Mouse (Mus musculus) CH12.LX (cell line): ENCODE results near the gene Kif26a.

ENCODE experiments used
- BHLHE40 ChIP-seq: IDR thresholded peaks from 2 replicates; pipeline ENCODE4 v1.6.1; 2011; ENCODE audit warnings: mild to moderate bottlenecking, low read depth, low read length, improper control_type of control experiment
- CHD2 ChIP-seq: IDR thresholded peaks from 2 replicates; pipeline ENCODE4 v1.6.1; 2011; ENCODE audit warnings: low read length, improper control_type of control experiment
- CTCF ChIP-seq, 2 experiments: IDR thresholded peaks in 1 of 2; conservative IDR thresholded peaks in 1 of 2; 2 replicates each; pipeline ENCODE4 v1.5.1; 2011 to 2012; ENCODE audit warnings: low read depth in 2 of 2, low read length in 2 of 2, improper control_type of control experiment in 1 of 2, inconsistent platforms in 1 of 2, mild to moderate bottlenecking in 1 of 2, moderate library complexity in 1 of 2
- ETS1 ChIP-seq: conservative IDR thresholded peaks from 2 replicates; pipeline ENCODE4 v1.6.1; 2012; ENCODE audit warnings: low read depth, mild to moderate bottlenecking, inconsistent platforms, low read length, improper control_type of control experiment, moderate library complexity
- MAX ChIP-seq: IDR thresholded peaks from 2 replicates; pipeline ENCODE4 v1.6.1; 2011; ENCODE audit warnings: low read length, improper control_type of control experiment
- POLR2A ChIP-seq: IDR thresholded peaks from 2 replicates; pipeline ENCODE4 v1.6.1; 2011; ENCODE audit warnings: low read depth, mild to moderate bottlenecking, improper control_type of control experiment, low read length
- RAD21 ChIP-seq: IDR thresholded peaks from 2 replicates; pipeline ENCODE4 v1.6.1; 2011; ENCODE audit warnings: low read depth, mild to moderate bottlenecking, low read length, improper control_type of control experiment, moderate library complexity
- TCF12 ChIP-seq: IDR thresholded peaks from 2 replicates; pipeline ENCODE4 v1.6.1; 2014; ENCODE audit warnings: low read depth, mild to moderate bottlenecking, inconsistent platforms, low read length, improper control_type of control experiment
- ZNF384 ChIP-seq: IDR thresholded peaks from 2 replicates; pipeline ENCODE4 v1.6.1; 2012; ENCODE audit warnings: low read depth, low read length, improper control_type of control experiment, inconsistent platforms

DNA sequence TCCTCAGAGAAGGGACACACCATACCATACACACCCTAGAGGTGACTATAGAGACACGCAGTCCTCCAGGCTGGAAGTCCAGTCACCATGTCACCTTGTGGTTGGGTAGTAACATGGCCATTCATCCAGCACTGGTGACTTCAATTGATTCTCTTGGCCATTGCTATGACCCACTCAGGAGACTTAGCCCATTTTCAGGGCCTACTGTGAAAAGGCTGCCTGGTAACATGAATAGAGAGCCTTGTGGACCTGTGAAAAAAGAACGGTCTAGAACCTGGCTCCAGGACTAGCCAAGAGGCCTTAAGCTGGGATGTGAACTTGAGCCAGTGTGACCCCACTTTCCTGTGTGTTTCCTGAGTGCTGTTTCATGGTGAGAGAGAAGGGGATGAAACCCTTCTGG lies 80.6 kb downstream of the Kif26a start:
- TF ChIP-seq CHD2, result no peak
- no peak for TF ChIP-seq BHLHE40
- TF ChIP-seq POLR2A, result no peak
- no peak for TF ChIP-seq MAX
- no peak for TF ChIP-seq ZNF384
- no peak for TF ChIP-seq CTCF (conservative IDR thresholded peaks at IDR 0.05 in 1 of 2, IDR thresholded peaks at IDR 0.05 in 1 of 2; ENCODE audit: low read depth in 2 of 2, low read length in 2 of 2)
- no peak for TF ChIP-seq RAD21
- TF ChIP-seq ETS1, result no peak
- TF ChIP-seq TCF12, result no peak
